Mouse (Mus musculus) small intestine, adult 2 months (tissue): Measurements from ENCODE around the gene Svs1.

Experiments used
- CTCF ChIP-seq: fragments of 200-500 bp; IDR thresholded peaks from 2 replicates; pipeline ENCODE4 v1.5.1; 2012; ENCODE audit warnings: low read depth, mild to moderate bottlenecking, control low read depth, inconsistent platforms, low read length, moderate library complexity, mixed read lengths; ENCODE audit not compliant: insufficient replicate concordance, insufficient read length; ENCODE audit errors: extremely low read depth
- POLR2A ChIP-seq: fragments of 200-500 bp; IDR thresholded peaks from 2 replicates; pipeline ENCODE4 v1.6.1; 2012; ENCODE audit warnings: low read depth, mild to moderate bottlenecking, control low read depth, inconsistent platforms, low read length, moderate library complexity

GRCm38 (mm10) chr6:49032783-49033182, 46.1 kb downstream of the Svs1 start:
- TF ChIP-seq CTCF (no peak), POLR2A (no peak)
